8 mouse cellular contexts compared by ENCODE assay signal in genomic region chr10:79989870-79990269, GRCm38 (mm10). TPM values are rescaled to one million over a fixed set of nuclear protein-coding genes. Genes with fewer than 3 reads are reported as not detected.
DNase-seq lines count a peak whose midpoint lies in the region; ATAC-seq lines count a peak whose summit lies in the region.

No protein-coding gene starts in this region.

- peak overlapping the region; percentile 72 to 80 for H3K4me3 ChIP-seq in heart, embryonic 14.5 days (ENCODE audit: control insufficient read depth in 1 of 2, insufficient read depth in 1 of 2, low read depth in 1 of 2, low read length in 2 of 2)
- peak overlapping the region; percentile 78 for H3K4me3 ChIP-seq in embryonic facial prominence, embryonic 13.5 days
- H3K4me3 ChIP-seq in limb, embryonic 13.5 days: peak overlapping the region; percentile 80

- no peaks in the 10 kb centered on the region; the same call in 1 of the 2 replicates for H3K9me3 ChIP-seq in heart, embryonic 14.5 days (ENCODE audit: control insufficient read depth, low read length)
- peaks cover 7% of the 10 kb centered on the region; the same call in 1 of the 2 replicates for H3K9me3 ChIP-seq in embryonic facial prominence, embryonic 13.5 days
- peaks cover 10% of the 10 kb centered on the region for H3K9me3 ChIP-seq in limb, embryonic 13.5 days

- peaks cover 43% of the 10 kb centered on the region for H3K36me3 ChIP-seq in heart, embryonic 14.5 days (ENCODE audit: control insufficient read depth, insufficient read depth, low read length)
- peaks cover 42% of the 10 kb centered on the region for H3K36me3 ChIP-seq in embryonic facial prominence, embryonic 13.5 days
- peaks cover 43% of the 10 kb centered on the region for H3K36me3 ChIP-seq in limb, embryonic 13.5 days

- WGBS in heart, embryonic 14.5 days: 8% methylated on average over 15 of the region's 15 CpGs
- 3% methylated on average over 15 of the region's 15 CpGs for WGBS in embryonic facial prominence, embryonic 13.5 days
- WGBS in limb, embryonic 13.5 days: 6% methylated on average over 15 of the region's 15 CpGs

- peak overlapping the region; percentile 90 for H3K9ac ChIP-seq in heart, embryonic 14.5 days (ENCODE audit: low read length)
- peak overlapping the region; percentile 92 for H3K9ac ChIP-seq in embryonic facial prominence, embryonic 13.5 days
- peak overlapping the region; percentile 90 for H3K9ac ChIP-seq in limb, embryonic 13.5 days

- no peak for DNase-seq in heart, adult 11 months
- peak; percentile 58 for DNase-seq in neural tube, embryonic 10.5 days (ENCODE audit: extremely low spot score, low spot score)
- no peak for DNase-seq in cerebellum, postnatal 14 days
- no peak for DNase-seq in left cerebral cortex, adult 18-20 months (ENCODE audit: low spot score in 2 of 2)
- DNase-seq in layer of hippocampus, adult 9-10 months (ENCODE audit: low spot score): no peak

- no peaks in the 10 kb centered on the region for H3K27me3 ChIP-seq in heart, embryonic 14.5 days (ENCODE audit: control insufficient read depth, insufficient read depth, low read length)
- H3K27me3 ChIP-seq in embryonic facial prominence, embryonic 13.5 days: no peaks in the 10 kb centered on the region
- H3K27me3 ChIP-seq in limb, embryonic 13.5 days: no peaks in the 10 kb centered on the region

- peaks cover 27 to 40% of the 10 kb centered on the region in 2 experiments for H3K4me1 ChIP-seq in heart, embryonic 14.5 days (ENCODE audit: control insufficient read depth in 2 of 2, insufficient read depth in 2 of 2, low read length in 2 of 2)
- peaks cover 43% of the 10 kb centered on the region for H3K4me1 ChIP-seq in embryonic facial prominence, embryonic 13.5 days
- H3K4me1 ChIP-seq in limb, embryonic 13.5 days: peaks cover 44% of the 10 kb centered on the region

- peak overlapping the region; percentile 95 for H3K4me2 ChIP-seq in heart, embryonic 14.5 days (ENCODE audit: low read length)
- H3K4me2 ChIP-seq in embryonic facial prominence, embryonic 13.5 days: peak overlapping the region; percentile 93
- H3K4me2 ChIP-seq in limb, embryonic 13.5 days (replicated peaks): peak overlapping the region; percentile 89

- H3K27ac ChIP-seq in heart, embryonic 14.5 days (replicated peaks in 1 of 2; ENCODE audit: control insufficient read depth in 1 of 2, insufficient read depth in 1 of 2, low read depth in 2 of 2, low read length in 2 of 2): peak overlapping the region; percentile 14 to 63; a peak in 3 of 4 replicates
- H3K27ac ChIP-seq in embryonic facial prominence, embryonic 13.5 days: peak overlapping the region; percentile 98
- H3K27ac ChIP-seq in limb, embryonic 13.5 days: peak overlapping the region; percentile 55; the same call in 1 of the 2 replicates

- no peak for ATAC-seq in heart, embryonic 14.5 days (ENCODE audit: insufficient number of reproducible peaks, insufficient read depth, low FRiP score, low read depth)
- no peak for ATAC-seq in embryonic facial prominence, embryonic 13.5 days (ENCODE audit: insufficient number of reproducible peaks, insufficient read depth, low FRiP score, low TSS enrichment, low read depth)
- no peak for ATAC-seq in limb, embryonic 13.5 days (ENCODE audit: low FRiP score, low read depth)

RNA-seq across cellular contexts. Expression of gene Cnn2, which starts 1.5 kb away (rescaled TPM):
- 265 and 275 TPM in 2 replicates for polyA plus RNA-seq in heart, embryonic 14.5 days (2014; fragmentation: Nextera tagmentation; extraction: Ambion mirVana)
- 298 and 319 TPM in 2 replicates for polyA plus RNA-seq in embryonic facial prominence, embryonic 13.5 days (2015; fragmentation: Nextera tagmentation; extraction: Ambion mirVana)
- polyA plus RNA-seq in limb, embryonic 13.5 days (2015; fragmentation: Nextera tagmentation; extraction: Ambion mirVana): 287 and 299 TPM in 2 replicates
- 1 to 10 TPM; 6.7 to 8.0 TPM for total RNA-seq in left cerebral cortex, adult 18-20 months (2021)

RNA-seq across cellular contexts. Expression of gene Tmem259, which starts 5.7 kb away (rescaled TPM):
- polyA plus RNA-seq in heart, embryonic 14.5 days (2014; fragmentation: Nextera tagmentation; extraction: Ambion mirVana): 16.2 and 20.3 TPM in 2 replicates
- polyA plus RNA-seq in embryonic facial prominence, embryonic 13.5 days (2015; fragmentation: Nextera tagmentation; extraction: Ambion mirVana): 15.4 and 17.0 TPM in 2 replicates
- 16.0 and 19.5 TPM in 2 replicates for polyA plus RNA-seq in limb, embryonic 13.5 days (2015; fragmentation: Nextera tagmentation; extraction: Ambion mirVana)
- total RNA-seq in left cerebral cortex, adult 18-20 months (2021): 100 to 1,000 TPM; 112 to 113 TPM

RNA-seq across cellular contexts. Expression of gene Abca7, which starts 6.4 kb away (rescaled TPM):
- 1.6 and 1.7 TPM in 2 replicates for polyA plus RNA-seq in heart, embryonic 14.5 days (2014; fragmentation: Nextera tagmentation; extraction: Ambion mirVana)
- 2.2 and 2.6 TPM in 2 replicates for polyA plus RNA-seq in embryonic facial prominence, embryonic 13.5 days (2015; fragmentation: Nextera tagmentation; extraction: Ambion mirVana)
- 1.8 and 1.9 TPM in 2 replicates for polyA plus RNA-seq in limb, embryonic 13.5 days (2015; fragmentation: Nextera tagmentation; extraction: Ambion mirVana)
- total RNA-seq in left cerebral cortex, adult 18-20 months (2021): 10 to 100 TPM; 13.0 to 13.7 TPM

RNA-seq across cellular contexts. Expression of gene Grin3b, which starts 19.4 kb away (rescaled TPM):
- polyA plus RNA-seq in heart, embryonic 14.5 days (2014; fragmentation: Nextera tagmentation; extraction: Ambion mirVana): 0.09 and 0.18 TPM in 2 replicates
- 0.52 and 0.83 TPM in 2 replicates for polyA plus RNA-seq in embryonic facial prominence, embryonic 13.5 days (2015; fragmentation: Nextera tagmentation; extraction: Ambion mirVana)
- polyA plus RNA-seq in limb, embryonic 13.5 days (2015; fragmentation: Nextera tagmentation; extraction: Ambion mirVana): 0.41 and 0.73 TPM in 2 replicates
- total RNA-seq in left cerebral cortex, adult 18-20 months (2021): under 1 TPM; 0.14 to 0.16 TPM

RNA-seq across cellular contexts. Expression of gene Arhgap45, which starts 26.6 kb away (rescaled TPM):
- 3.0 and 3.4 TPM in 2 replicates for polyA plus RNA-seq in heart, embryonic 14.5 days (2014; fragmentation: Nextera tagmentation; extraction: Ambion mirVana)
- polyA plus RNA-seq in embryonic facial prominence, embryonic 13.5 days (2015; fragmentation: Nextera tagmentation; extraction: Ambion mirVana): 3.9 and 4.6 TPM in 2 replicates
- polyA plus RNA-seq in limb, embryonic 13.5 days (2015; fragmentation: Nextera tagmentation; extraction: Ambion mirVana): 7.3 and 7.6 TPM in 2 replicates
- 1 to 10 TPM; 3.7 to 4.1 TPM for total RNA-seq in left cerebral cortex, adult 18-20 months (2021)

Comparison
In these comparisons a context has a peak if more than half of its experiments do, and no peak if none do; other contexts are left out.
1. H3K27ac ChIP-seq: peak in every context shown above with its lines; median percentile 98 in embryonic facial prominence, embryonic 13.5 days; 55 in limb, embryonic 13.5 days; 38 in heart, embryonic 14.5 days.